8 mouse cellular contexts compared by ENCODE assay signal in the genomic region with DNA sequence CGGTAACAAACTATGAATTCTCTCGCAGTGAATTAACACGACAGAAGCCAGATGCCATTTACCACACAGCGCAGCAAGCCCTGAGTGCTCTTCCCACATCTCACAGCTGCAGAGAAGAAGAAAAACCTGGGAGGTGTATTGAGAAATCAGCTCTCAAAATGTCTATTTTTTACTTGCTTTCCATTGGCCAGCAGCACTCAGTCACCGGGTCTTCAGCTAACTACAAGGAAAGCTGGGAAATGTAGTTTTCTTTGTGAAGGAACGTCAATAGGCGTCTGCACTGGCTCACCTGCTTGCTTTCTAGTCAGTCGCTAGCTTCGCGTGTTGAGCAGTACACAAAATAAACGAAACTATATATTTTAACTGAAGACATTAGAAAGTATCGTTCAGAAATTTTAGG. TPM values are rescaled to one million over a fixed set of nuclear protein-coding genes. Genes with fewer than 3 reads are reported as not detected.
DNase-seq lines count a peak whose midpoint lies in the region; ATAC-seq lines count a peak whose summit lies in the region.

No protein-coding gene starts in this region.

- ATAC-seq in megakaryocyte progenitor cell, adult 5-6 weeks (replicated peaks; ENCODE audit: poor library complexity) = peak; percentile 61
- ATAC-seq in megakaryocyte, adult 5-6 weeks (ENCODE audit: poor library complexity, severe bottlenecking) = no peak

- peak; percentile 40 to 71 for DNase-seq in frontal cortex, adult 2 months (ENCODE audit: extremely low spot score in 1 of 2, low spot score in 1 of 2)
- DNase-seq in frontal cortex, postnatal 25 days (ENCODE audit: low spot score in 2 of 2) = no peak
- peak; percentile 31 to 45 for DNase-seq in right cerebral cortex, adult 2 months (ENCODE audit: low spot score in 2 of 2)
- DNase-seq in right cerebral cortex, postnatal 14 days = no peak
- DNase-seq in gastrocnemius, postnatal 10 days = no peak
- DNase-seq in thymus, postnatal 4 days = no peak

RNA-seq across cellular contexts. Expression of a gene that starts 37.1 kb away (rescaled TPM):
- polyA plus RNA-seq in frontal cortex, adult 2 months (2012; rRNA removed) = 0.28 and 0.90 TPM in 2 replicates
- not detected in 2 replicates for total RNA-seq in megakaryocyte progenitor cell, adult 5-6 weeks (2015)
- not detected in 2 replicates for total RNA-seq in megakaryocyte progenitor cell, adult 5-6 weeks (2017)
- total RNA-seq in gastrocnemius, postnatal 10 days (2021) = under 1 TPM; 0.61 to 0.70 TPM
- 1.2 TPM in 1 of 2 replicates, not detected in the other for total RNA-seq in megakaryocyte, adult 5-6 weeks (2015)
- 0.29 and 0.33 TPM in 2 replicates for total RNA-seq in megakaryocyte, adult 5-6 weeks (2017)

Comparison
In these comparisons a context has a peak if more than half of its experiments do, and no peak if none do; other contexts are left out.
1. DNase-seq: peak in frontal cortex, adult 2 months (2 of 2) and right cerebral cortex, adult 2 months (2 of 2); none in frontal cortex, postnatal 25 days (0 of 2), right cerebral cortex, postnatal 14 days (single experiment), gastrocnemius, postnatal 10 days (single experiment) and thymus, postnatal 4 days (single experiment).